Mouse (Mus musculus) yolk sac, embryonic 10.5 days (tissue): ENCODE results near the gene Arl4c.
A peak's percentile ranks its signal among the peaks of the same experiment; 100 is the strongest.

ENCODE experiments used
- DNase-seq: peaks from one replicate; pipeline ENCODE4 v3.0.0-alpha.2; 2017; ENCODE audit warnings: low spot score

Arl4c gene

DNA sequence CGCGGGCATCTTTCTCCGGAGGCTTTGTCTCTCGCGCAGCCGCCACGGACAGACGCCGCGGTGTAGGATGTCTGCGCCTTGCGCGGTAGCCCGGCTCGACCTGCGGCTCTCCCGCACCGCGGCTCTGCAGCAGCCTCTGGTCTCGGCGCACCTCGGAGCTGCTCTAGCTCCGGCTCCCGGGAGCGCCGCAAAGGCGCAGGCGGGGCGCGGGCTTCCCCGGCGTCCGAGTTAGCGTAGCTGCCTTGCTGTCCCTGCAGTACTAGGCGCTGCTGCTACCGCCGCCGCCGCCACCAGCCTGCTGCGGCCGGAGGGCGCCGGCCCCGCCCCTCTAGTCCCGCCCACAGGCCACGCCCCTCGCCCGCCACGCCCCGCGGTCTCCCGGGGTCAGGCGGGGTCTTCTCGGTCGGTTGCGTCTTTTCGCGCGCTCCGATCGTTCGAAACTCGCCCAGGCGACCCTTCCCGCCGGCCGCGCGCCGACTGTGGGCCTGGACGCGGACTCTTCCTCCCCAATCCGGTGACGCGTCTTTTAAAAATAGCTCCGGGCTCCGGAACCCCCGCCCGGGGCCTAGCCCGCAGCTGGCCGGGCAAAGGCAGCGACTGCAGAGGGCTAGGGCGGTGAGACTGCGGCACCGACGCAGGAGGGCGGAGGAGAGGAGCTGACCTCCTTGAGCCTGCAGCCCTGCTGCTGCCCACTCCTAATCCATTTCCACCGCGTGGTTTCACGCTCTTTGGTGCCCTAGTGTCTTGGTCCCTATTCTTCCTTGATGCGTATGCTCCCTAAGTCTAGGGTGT, at the start of gene Arl4c:
TSS of gene Arl4c (minus strand) at position 352 of the 792 bp plus-strand sequence.
- DNase-seq: peak; percentile 92

- no peak for DNase-seq
These were observed 49.3 kb upstream of the Arl4c start for GRCm38 (mm10) chr1:88751332-88751731.

GRCm38 (mm10) chr1:88750576-88750975, 48.6 kb upstream of the Arl4c start:
- no peak for DNase-seq

- DNase-seq: no peak
These were observed 48.1 kb upstream of the Arl4c start for GRCm38 (mm10) chr1:88750126-88750525.

- no peak for DNase-seq
These were observed 47.1 kb upstream of the Arl4c start for GRCm38 (mm10) chr1:88749106-88749505.

- peak; percentile 79 for DNase-seq
These were observed 43.2 kb upstream of the Arl4c start for GRCm38 (mm10) chr1:88745256-88745655.

DNA sequence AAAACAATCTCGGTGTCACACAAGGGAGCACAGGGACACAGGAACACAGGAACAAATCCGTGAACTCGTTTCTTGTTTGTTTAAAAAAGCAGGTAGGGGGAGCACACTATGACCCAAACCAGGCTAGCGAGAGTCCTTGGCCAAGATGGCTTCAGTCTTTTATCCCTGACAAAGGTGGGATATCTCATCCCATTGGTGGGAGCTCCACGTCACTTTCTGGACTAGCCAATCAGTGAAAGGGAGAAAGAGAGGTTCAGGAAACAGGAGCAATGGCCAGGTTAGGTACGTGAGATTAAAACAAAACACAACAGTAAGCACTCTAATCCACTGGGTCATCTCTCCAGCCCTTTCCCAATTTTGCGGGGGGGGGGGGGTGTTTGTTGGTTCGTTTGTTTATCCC, 42.2 kb upstream of the Arl4c start:
- no peak for DNase-seq

DNA sequence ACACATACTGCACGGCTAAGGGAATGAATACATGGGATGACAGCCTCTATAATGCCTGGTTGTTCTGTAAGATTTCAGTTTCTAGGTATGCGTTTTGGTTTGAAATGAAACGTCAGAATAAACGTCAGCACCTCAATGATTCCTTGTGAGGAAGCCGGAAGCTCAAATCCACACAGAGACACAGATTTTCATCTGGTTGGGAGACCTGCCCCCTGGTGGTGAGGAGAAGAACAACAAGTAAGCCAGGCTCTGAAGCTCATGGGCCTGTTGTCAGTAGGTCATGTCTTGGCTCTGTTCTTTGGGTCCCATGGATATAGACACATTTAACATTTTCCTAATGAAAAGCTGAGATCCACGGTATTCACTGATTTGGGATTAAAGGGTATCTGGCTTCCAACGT, 40.4 kb upstream of the Arl4c start:
- no peak for DNase-seq

- no peak for DNase-seq
These were observed 37.5 kb upstream of the Arl4c start for GRCm38 (mm10) chr1:88739546-88739945.

DNA sequence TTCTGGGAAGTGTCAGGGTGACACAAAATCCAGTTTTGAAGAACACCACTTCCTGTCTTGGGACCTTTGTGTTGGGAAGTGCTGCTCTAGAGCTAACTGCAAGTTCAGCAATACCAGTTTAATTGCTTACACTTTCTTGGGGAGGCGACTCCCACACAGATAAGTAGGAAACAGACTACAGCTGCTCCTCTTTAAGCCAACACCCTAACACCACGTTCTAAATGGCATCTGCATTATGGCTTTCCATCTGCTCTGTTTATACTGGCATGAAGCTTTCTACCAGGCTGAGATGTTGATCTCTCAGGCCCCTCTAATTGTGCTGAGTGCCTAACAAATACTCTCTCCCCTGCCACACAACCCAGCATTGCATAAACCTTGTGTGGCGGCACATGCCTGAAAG, 36.9 kb upstream of the Arl4c start:
- DNase-seq: no peak

- no peak for DNase-seq
These were observed 27.5 kb upstream of the Arl4c start for GRCm38 (mm10) chr1:88729496-88729895.

- no peak for DNase-seq
These were observed 25.3 kb upstream of the Arl4c start for GRCm38 (mm10) chr1:88727369-88727768.

GRCm38 (mm10) chr1:88725716-88726115, 23.7 kb upstream of the Arl4c start:
- DNase-seq: no peak

DNA sequence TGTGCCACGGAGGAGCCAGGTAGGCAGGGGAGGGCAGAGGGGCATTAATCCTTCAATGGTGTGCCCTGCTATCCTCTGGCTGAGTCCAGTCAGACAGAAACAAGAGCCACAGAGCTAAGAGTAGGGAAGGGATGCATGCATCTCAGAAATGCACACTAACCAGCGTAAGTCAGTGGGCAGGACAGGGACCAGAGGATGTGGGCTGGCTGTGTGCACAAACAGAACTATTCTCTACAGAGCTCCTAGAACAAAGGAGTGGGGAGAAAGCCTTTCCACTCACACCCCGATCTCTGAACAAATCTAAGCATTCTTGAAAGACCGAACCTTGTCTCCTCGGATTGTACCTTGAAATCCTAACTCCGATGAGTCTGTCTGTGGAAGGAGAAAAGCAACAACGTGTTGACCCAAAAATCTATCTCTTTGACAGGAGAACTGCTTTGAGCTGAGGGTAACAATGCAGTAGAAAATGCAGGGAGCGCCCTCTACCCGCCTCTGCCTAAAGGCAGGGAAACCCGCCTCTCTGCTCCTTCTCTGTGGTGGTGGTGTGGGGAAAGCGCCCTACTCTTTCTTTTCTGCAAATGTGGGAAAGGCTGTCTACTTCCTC, 18.7 kb upstream of the Arl4c start:
- no peak for DNase-seq

DNA sequence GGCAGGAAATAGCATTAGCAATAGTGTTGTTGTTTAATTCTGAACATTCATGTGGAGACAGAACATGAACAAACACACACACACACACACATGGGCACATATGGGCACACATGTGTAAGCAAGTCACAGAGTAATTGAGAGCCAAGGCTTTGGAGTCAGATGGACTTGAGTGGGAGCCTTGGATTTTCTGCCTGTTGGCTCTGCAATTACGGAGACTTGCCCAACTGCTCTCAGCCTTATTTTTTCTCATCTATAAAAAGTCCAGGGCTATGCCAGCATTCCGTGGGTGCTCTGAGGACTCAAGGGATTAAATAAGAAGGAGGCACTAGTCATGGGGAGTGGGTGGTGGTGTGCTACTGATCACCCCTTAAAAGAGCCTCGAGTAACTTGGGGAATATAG, 16.5 kb upstream of the Arl4c start:
- DNase-seq: no peak

DNA sequence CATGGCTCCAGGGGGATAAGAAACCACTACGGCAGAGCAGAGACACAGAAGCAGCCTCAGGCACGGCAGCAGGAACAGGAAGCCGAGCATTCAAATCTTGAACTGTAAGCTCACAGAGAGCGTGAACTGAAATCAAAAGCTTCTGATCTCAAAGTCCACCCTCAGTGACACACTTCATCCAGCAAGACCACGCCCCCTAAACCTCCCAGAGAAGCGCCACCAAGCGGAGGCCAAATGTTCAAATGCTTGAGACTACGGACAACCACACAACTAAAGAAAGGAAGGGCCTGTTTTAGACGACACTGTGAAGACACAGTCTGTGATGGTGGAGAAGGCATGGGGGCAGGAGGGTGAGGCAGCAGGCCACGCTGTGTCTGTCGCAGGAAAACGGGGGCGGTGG, 15.7 kb upstream of the Arl4c start:
- no peak for DNase-seq

- DNase-seq: no peak
These were observed 10.0 kb upstream of the Arl4c start for GRCm38 (mm10) chr1:88712011-88712410.

DNA sequence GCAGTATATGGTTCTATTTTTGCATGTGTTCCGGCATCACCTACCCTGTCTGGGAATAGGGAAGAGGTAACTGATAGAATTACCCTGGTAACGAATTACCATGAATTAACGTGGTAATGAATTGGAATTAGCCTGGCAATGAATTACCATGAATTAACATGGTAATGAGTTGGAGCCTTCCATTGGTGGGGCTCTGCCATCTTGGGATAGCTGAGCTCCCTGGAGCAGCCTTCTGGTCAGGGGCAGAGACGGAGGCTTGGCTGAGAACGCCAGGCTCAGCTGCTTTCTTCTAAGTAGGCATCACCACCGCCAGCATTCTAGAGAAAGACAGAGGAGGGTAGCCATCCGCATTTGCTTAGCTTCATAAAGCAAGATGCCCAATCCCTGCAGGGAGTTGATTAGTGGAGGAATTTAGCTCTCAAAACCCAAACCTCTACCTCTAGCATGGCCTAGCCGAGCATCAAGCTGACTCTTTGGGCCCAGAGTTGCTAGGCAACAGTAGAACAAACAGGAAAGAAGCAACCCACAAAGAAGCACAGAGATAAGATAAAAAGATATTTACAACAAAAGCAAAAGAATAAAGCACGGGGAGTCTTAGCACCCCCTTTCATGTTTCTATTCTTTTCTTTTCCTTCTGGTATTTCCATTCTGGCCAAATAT, 6.8 kb upstream of the Arl4c start:
- DNase-seq: no peak

GRCm38 (mm10) chr1:88708191-88708590, 6.2 kb upstream of the Arl4c start:
- no peak for DNase-seq

DNA sequence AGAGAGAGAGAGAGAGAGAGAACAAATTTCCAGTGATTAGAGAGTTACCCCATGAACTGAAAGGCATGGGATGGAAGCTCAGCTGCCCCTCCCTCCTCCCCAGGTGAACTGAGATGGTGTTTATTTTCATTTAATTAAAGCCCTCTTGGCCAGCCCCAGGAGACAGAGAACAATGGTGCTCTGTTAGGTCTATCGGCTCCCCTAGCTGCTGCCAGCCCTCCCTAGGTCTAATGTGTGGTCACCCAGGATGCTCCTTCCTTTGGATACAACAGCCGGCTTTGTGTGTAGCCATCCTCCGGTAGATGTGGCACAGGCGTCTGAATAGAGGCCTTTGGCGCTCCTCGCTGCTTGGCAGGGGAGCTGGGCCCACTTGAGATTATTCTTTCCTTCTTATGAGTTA, 5.5 kb upstream of the Arl4c start:
- DNase-seq: no peak

DNA sequence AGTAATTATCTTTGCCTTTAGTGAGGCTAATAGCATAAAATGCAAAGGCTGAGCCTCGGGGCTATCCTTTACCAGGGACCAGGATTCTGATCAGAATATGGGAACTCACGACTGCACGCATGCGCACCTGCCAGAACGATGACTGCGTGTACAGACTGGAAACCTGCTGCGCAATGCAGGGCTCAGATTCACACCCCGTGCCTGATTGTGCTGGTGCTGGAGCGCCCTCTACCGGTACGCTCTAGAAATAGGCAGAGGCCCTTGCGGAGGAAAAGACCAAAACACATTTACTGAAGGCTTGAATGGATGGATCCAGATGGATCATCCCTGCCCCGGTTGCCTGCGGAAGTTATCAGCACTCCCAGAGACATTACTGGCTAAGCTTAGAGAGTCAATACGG, 3.8 kb upstream of the Arl4c start:
- peak; percentile 85 for DNase-seq

GRCm38 (mm10) chr1:88705050-88705449, 3.0 kb upstream of the Arl4c start:
- DNase-seq: no peak
